Comparison of ENCODE assay signal across 9 mouse cellular contexts in the genomic region with DNA sequence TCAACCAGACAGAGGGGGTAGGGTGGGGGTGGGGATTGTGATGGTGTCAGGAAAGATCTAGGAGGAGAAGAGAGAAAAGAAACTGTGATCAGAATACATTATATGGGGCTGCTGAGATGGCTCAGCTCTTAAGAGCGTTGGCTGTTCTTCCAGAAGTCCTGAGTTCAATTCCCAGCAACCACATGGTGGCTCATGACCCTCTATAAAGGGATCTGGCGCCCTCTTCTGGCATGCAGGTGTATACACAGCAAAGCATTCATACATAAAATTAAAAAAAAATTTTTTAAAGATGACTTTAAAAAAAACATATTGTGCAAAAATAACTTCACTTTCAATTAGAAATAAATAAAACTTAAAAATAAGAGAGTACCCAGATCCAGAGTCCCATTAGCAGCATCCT.
DNase-seq lines count a peak whose midpoint lies in the region; ATAC-seq and TF ChIP-seq lines count a peak whose summit lies in the region.
"Had no signal": no experiment of that assay in that cellular context is flagged by ENCODE, and none has a peak within 500 bp of the region (broad histone marks: within the 10 kb centered on the region; RNA-seq: fewer than 3 reads in every experiment).

No protein-coding gene starts in this region.

- H3K27me3 ChIP-seq in midbrain, embryonic 14.5 days (ENCODE audit: control insufficient read depth, insufficient read depth, low read length), result no peaks in the 10 kb centered on the region
- no peaks in the 10 kb centered on the region for H3K27me3 ChIP-seq in midbrain, embryonic 16.5 days (ENCODE audit: control insufficient read depth, insufficient read depth, low read depth, low read length)
- no peaks in the 10 kb centered on the region for H3K27me3 ChIP-seq in lung, embryonic 14.5 days (ENCODE audit: insufficient read depth, low read length)
- no peaks in the 10 kb centered on the region for H3K27me3 ChIP-seq in hindbrain, embryonic 13.5 days
- H3K27me3 ChIP-seq: limb, embryonic 15.5 days had no signal

- no peak overlapping the region for H3K4me3 ChIP-seq in midbrain, embryonic 14.5 days (replicated peaks; ENCODE audit: low read depth, low read length)
- no peak overlapping the region for H3K4me3 ChIP-seq in midbrain, embryonic 16.5 days (ENCODE audit: low read depth, low read length)
- H3K4me3 ChIP-seq in lung, embryonic 14.5 days (ENCODE audit: low read depth, low read length), result no peak overlapping the region
- H3K4me3 ChIP-seq in hindbrain, embryonic 13.5 days, result no peak overlapping the region
- H3K4me3 ChIP-seq: limb, embryonic 15.5 days had no signal

- peak; percentile 65 for TF ChIP-seq CTCF in lung, embryonic 14.5 days (IDR thresholded peaks at IDR 0.05; ENCODE audit: low read depth)

- H3K9ac ChIP-seq in midbrain, embryonic 14.5 days (replicated peaks; ENCODE audit: low read length), result no peak overlapping the region
- no peak overlapping the region for H3K9ac ChIP-seq in midbrain, embryonic 16.5 days (ENCODE audit: low read depth, low read length)
- H3K9ac ChIP-seq in lung, embryonic 14.5 days, result no peak overlapping the region
- H3K9ac ChIP-seq in hindbrain, embryonic 13.5 days, result no peak overlapping the region
- H3K9ac ChIP-seq: limb, embryonic 15.5 days had no signal

- H3K4me1 ChIP-seq in midbrain, embryonic 14.5 days (ENCODE audit: control insufficient read depth, insufficient read depth, low read length), result no peaks in the 10 kb centered on the region
- H3K4me1 ChIP-seq in midbrain, embryonic 16.5 days (ENCODE audit: control insufficient read depth, insufficient read depth, low read length), result no peaks in the 10 kb centered on the region
- H3K4me1 ChIP-seq in lung, embryonic 14.5 days (ENCODE audit: insufficient read depth), result no peaks in the 10 kb centered on the region
- no peaks in the 10 kb centered on the region for H3K4me1 ChIP-seq in hindbrain, embryonic 13.5 days (replicated peaks)
- H3K4me1 ChIP-seq: limb, embryonic 15.5 days had no signal

- no peak overlapping the region for H3K27ac ChIP-seq in midbrain, embryonic 14.5 days (replicated peaks; ENCODE audit: low read depth, low read length)
- no peak overlapping the region for H3K27ac ChIP-seq in midbrain, embryonic 16.5 days (ENCODE audit: low read length)
- H3K27ac ChIP-seq in lung, embryonic 14.5 days (ENCODE audit: low read depth), result no peak overlapping the region
- H3K27ac ChIP-seq in hindbrain, embryonic 13.5 days, result no peak overlapping the region
- H3K27ac ChIP-seq: limb, embryonic 15.5 days had no signal

- no peaks in the 10 kb centered on the region for H3K9me3 ChIP-seq in midbrain, embryonic 14.5 days (ENCODE audit: control insufficient read depth, low read length)
- no peaks in the 10 kb centered on the region for H3K9me3 ChIP-seq in midbrain, embryonic 16.5 days (replicated peaks; ENCODE audit: control insufficient read depth, low read length, poor library complexity, severe bottlenecking)
- no peaks in the 10 kb centered on the region for H3K9me3 ChIP-seq in lung, embryonic 14.5 days (ENCODE audit: low read depth, low read length)
- H3K9me3 ChIP-seq in hindbrain, embryonic 13.5 days, result no peaks in the 10 kb centered on the region
- H3K9me3 ChIP-seq: limb, embryonic 15.5 days had no signal

- WGBS in midbrain, embryonic 14.5 days, result 38% methylated on average over 2 of the region's 2 CpGs
- WGBS in midbrain, embryonic 16.5 days, result 26% methylated on average over 2 of the region's 2 CpGs
- WGBS in lung, embryonic 14.5 days, result 27% methylated on average over 2 of the region's 2 CpGs
- WGBS in hindbrain, embryonic 13.5 days, result 31% methylated on average over 2 of the region's 2 CpGs

- H3K4me2 ChIP-seq in midbrain, embryonic 14.5 days (ENCODE audit: low read length), result no peak overlapping the region
- no peak overlapping the region for H3K4me2 ChIP-seq in midbrain, embryonic 16.5 days (ENCODE audit: low read length)
- H3K4me2 ChIP-seq in lung, embryonic 14.5 days, result no peak overlapping the region
- H3K4me2 ChIP-seq in hindbrain, embryonic 13.5 days, result no peak overlapping the region
- H3K4me2 ChIP-seq: limb, embryonic 15.5 days had no signal

- peaks cover 14% of the 10 kb centered on the region; the same call in 1 of the 2 replicates for H3K36me3 ChIP-seq in midbrain, embryonic 14.5 days (ENCODE audit: control insufficient read depth, insufficient read depth, low read length)
- H3K36me3 ChIP-seq in midbrain, embryonic 16.5 days (ENCODE audit: control insufficient read depth, insufficient read depth, low read length), result peaks cover 19% of the 10 kb centered on the region
- H3K36me3 ChIP-seq in lung, embryonic 14.5 days (ENCODE audit: insufficient read depth), result no peaks in the 10 kb centered on the region
- peaks cover 38% of the 10 kb centered on the region for H3K36me3 ChIP-seq in hindbrain, embryonic 13.5 days
- H3K36me3 ChIP-seq: limb, embryonic 15.5 days had no signal

- peak; percentile 35 for DNase-seq in gastrocnemius, postnatal 10 days
- no peak for DNase-seq in gastrocnemius, adult 18-20 months (ENCODE audit: low spot score)
- DNase-seq in midbrain, embryonic 14.5 days, result peak; percentile 38
- peak; percentile 35 for DNase-seq in R1 (ENCODE audit: low read depth, low spot score)
- DNase-seq in lung, embryonic 14.5 days, result peak; percentile 47
- DNase-seq in T-cell, adult 2 months (ENCODE audit: low spot score), result no peak

- no peak for ATAC-seq in midbrain, embryonic 14.5 days (ENCODE audit: low FRiP score, low TSS enrichment)
- no peak for ATAC-seq in midbrain, embryonic 16.5 days
- ATAC-seq in lung, embryonic 14.5 days (ENCODE audit: insufficient read depth), result no peak
- ATAC-seq in hindbrain, embryonic 13.5 days (ENCODE audit: low FRiP score), result no peak

Comparison
In these comparisons a context has a peak if more than half of its experiments do, and no peak if none do; other contexts are left out.
1. DNase-seq: peak in gastrocnemius, postnatal 10 days (single experiment), midbrain, embryonic 14.5 days (single experiment), R1 (single experiment) and lung, embryonic 14.5 days (single experiment); none in gastrocnemius, adult 18-20 months (single experiment) and T-cell, adult 2 months (single experiment).